Mouse (Mus musculus): Measurements from ENCODE around the gene Ccdc180.

Gene Ccdc180

GRCm38 (mm10) chr4:45911256-45911655, 21.2 kb downstream of the Ccdc180 start:
- no peak for DNase-seq (ENCODE audit: low spot score in 2 of 2)

DNA sequence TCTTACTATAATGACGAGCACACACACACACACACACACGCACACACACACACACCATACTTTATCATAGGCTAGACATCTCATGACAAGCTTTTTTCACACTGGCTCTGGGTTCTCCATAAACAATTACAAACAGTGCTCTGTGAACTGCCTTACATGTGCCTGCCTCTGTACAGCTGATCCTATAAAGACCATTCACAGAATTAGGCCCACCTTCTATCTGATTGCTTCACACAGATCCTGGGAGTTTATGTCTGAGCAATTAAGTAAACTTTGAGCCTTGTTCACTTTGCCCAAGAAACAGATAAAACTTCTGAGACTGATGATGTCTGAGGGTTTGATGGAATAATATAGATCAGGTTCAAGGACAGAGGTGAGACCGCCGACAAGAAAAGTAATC, 21.8 kb downstream of the Ccdc180 start:
- no peak for DNase-seq (ENCODE audit: low spot score in 2 of 2)

DNA sequence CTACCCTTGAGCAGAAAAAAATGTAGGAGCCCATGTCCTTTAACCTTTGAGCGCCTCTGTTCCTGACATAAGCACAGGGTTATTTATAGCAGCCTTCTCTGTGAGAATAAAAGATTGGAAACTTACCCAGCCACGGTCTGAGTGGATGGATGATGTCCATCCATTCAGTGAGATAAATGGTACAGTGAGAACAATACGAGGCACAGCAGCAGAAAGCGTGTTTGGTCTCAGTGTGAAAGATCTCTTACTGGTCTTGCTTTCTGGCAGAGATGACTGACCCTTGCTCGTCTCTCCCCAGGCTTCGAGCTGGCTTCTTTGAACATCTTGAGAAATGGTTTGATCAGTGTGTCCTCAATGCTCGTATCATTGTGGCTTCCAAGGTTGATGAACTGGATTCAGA, 27.0 kb downstream of the Ccdc180 start:
- DNase-seq (ENCODE audit: low spot score in 2 of 2), result no peak

DNA sequence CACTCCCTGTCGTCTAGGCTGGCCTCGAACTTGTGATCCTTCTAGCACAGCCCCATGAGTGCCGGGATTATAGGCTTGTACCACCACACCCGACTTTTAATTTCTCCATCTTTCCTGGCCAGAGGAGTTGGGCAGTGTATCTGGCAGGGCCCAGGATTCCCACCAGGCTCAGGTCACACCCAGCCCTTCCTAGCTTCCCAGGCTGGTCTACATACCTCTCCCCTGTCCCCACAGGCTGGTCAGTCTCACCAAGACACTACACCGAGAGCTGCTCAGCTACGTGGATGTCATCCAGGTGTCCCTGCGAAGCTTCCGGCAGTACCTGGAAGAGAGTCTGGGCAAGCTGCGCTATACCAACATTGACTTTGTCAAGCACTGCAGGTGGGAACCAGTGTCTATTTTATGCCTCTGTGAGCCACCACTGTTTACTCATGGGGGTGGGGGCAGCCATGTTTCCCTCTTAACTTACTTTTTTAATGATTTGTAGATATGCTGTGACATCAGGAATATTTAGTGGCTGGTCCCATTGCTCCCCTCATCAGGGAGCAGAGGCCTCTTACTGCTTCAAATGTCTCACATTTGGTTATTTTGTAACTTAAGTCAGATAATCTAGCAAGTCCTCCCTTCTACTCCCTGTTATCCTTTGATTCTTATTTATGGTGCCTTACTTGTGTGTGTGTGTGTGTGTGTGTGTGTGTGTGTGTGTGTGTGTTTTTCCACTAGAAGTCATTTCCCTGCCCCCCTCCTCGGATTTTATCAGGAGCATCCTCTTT, 31.7 kb downstream of the Ccdc180 start:
- DNase-seq (ENCODE audit: low spot score in 2 of 2), result no peak

DNA sequence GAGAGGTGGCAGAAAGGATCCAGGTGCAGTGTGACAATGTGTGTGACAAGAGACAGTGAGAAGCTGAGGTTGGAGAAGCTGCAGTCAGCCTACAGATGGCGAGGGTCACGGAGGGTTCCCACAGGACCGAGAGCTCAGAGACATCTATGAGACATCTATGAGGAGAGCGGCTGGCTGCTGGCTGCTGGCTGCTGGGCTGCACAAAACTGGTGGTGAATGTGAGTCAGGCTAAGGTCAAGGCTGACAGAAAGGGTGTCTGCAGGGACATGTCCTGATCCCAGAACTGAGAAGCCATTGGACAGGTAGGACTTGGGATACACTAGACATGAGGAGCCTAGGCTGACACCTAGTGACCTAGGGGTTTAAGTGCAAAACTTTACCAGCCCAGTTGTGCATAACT, 33.9 kb downstream of the Ccdc180 start:
- DNase-seq (ENCODE audit: low spot score in 2 of 2), result no peak

GRCm38 (mm10) chr4:45928561-45928960, 38.5 kb downstream of the Ccdc180 start:
- no peak for DNase-seq (ENCODE audit: low spot score in 2 of 2)

DNA sequence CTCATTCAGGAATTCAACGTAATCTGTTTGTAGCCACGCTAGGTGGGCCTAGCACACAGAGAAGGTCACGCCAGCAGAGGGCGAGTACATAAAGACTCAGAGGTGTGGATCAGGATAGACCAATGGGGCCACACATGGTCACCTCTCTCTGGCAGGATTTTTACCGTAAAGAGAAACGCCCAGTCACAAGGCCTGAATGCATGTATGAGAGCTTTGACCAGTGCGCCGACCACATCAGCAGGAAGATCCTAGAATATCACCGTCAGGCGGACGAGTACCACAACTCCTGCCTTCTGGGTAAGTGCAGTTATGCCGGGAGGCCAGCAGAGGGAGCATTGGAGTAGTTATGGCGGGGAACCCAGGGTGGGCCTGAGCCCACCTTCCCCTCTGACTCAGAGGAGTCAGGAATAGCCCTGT, 51.5 kb downstream of the Ccdc180 start:
- DNase-seq (ENCODE audit: low spot score in 2 of 2), result peak; percentile 34 to 36

- DNase-seq (ENCODE audit: low spot score in 2 of 2), result no peak
Observed at GRCm38 (mm10) chr4:45947729-45948128, 57.6 kb downstream of the Ccdc180 start.

DNA sequence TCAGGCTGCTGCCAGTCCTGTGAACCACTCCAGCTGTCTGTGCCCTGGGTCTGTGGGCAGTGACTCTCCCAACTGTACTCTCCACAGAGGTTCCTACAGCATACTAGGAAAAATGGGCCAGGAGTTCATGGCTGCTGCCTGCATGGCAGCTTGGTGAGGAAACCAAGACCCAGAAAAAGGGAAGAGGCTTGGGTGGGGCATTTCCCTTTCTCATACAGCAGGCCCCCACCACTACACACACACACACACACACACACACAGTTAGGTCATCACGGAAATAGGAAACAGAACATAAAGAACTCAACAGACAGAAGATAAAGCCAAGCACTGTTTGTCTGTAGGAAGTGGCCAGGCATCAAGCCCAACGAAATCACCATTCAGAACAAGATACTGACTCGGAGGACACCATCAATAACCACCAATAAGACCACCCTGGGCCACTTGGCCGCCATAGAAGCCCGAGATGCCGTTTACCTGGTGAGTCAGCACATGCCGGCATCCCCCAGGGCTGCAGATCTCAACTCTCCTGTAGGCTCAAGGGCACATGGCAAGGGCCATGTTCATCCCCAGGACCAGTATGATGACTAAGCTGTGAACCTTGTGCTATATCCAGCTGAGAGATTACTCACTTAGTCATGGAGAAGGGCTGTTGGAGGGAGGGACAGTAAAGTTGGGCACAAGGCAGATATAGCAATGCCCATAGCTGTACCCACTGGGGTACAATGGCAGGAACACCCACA, 59.2 kb downstream of the Ccdc180 start:
- DNase-seq (ENCODE audit: low spot score in 2 of 2), result no peak

DNA sequence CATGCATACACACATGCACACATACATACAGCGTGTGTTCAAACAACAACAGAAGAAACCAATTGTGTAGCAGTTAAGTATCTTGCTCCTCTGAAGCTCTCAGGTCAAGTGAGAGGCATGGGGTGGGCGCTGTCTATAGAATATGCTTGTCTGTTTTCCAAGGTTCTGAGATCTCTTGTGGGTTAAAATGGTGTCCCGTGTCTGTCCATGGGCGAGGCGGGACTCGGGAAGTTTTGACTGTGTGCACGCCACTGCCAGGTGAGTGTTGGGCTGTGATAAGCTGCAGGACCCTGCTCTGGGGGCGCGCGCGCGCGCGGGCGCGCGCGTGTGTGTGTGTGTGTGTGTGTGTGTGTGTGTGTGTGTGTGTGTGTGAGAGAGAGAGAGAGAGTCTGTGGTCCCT, 61.7 kb downstream of the Ccdc180 start:
- no peak for DNase-seq (ENCODE audit: low spot score in 2 of 2)

GRCm38 (mm10) chr4:45953025-45953919, 63.2 kb downstream of the Ccdc180 start:
- no peak for DNase-seq (ENCODE audit: low spot score in 2 of 2)

- no peak for DNase-seq (ENCODE audit: low spot score in 2 of 2)
Observed at GRCm38 (mm10) chr4:45955235-45955634, 65.1 kb downstream of the Ccdc180 start.

GRCm38 (mm10) chr4:45956131-45956530, 66.0 kb downstream of the Ccdc180 start:
- DNase-seq (ENCODE audit: low spot score in 2 of 2), result no peak

GRCm38 (mm10) chr4:45956706-45957105, 66.6 kb downstream of the Ccdc180 start:
- DNase-seq (ENCODE audit: low spot score in 2 of 2), result no peak

DNA sequence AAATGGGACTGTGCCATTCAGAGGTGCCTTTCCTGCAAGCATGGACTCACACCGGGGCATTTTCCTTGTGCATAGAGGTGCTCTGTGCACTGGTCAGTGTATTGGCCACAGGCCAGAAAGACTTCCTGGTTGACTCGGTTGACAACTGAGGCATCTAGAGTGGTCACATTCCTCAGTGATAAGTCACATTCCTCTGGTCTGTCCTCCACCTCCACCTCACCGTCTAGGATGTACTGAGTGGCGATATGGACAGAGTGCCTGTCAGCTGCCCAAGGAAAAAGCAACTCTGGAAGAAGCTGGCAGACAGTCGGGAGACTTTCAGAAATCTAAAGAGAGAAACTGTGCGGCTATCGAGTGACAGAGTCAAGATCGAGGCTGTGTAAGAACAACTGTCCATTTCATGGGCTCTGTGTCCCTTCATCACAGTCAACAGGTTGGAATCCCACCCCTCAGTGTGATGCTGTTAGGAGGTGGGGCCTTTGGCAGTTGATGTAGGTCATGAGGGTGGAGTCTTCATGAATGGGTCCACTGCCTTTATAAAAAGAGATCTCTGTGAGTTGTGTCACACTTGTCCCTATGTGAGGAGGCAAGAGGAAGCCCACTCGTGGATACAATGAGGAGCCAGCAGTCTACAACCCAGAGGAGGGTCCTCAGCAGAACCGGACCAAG, 74.8 kb downstream of the Ccdc180 start, which contains the start of gene Tdrd7:
TSS of gene Tdrd7 (plus strand) at position 564 of the 669 bp plus-strand sequence.
- DNase-seq (ENCODE audit: low spot score in 2 of 2), result peak; percentile 32 to 51

DNA sequence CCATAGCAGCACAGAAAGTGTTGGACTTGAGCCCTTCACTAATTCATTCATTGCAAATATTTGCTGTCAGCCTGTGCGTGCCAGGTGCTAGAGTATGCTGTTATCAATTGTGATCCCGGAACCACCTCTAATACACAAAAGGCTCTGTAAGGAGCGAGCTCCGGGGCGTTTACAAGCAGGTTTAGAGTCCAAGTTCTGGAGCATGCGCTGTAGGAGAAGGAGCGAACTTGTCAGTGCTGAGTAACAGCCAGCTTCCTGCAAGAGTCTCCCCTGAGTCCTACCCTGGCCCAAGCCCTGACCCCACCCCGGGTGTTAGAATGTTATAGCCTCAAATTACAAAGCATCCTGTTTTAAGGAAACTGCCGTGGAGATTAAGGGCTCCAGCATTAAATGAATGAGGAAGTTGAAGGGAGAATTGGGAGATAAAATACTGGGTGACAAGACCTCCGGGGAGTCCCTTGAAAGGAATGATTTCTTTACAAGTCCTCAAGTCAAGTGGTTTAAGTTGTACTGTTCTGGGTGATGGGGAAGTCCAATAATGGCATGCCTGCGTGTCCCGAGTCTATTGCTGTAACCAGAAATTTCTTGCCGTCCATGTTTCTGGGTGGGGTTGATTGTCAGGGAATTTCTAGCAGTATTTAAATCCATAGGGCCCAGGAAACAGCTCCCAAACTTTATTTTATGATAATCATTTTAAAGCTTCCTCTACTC, 75.8 kb downstream of the Ccdc180 start:
- peak; percentile 23 to 61 for DNase-seq (ENCODE audit: low spot score in 2 of 2)

DNA sequence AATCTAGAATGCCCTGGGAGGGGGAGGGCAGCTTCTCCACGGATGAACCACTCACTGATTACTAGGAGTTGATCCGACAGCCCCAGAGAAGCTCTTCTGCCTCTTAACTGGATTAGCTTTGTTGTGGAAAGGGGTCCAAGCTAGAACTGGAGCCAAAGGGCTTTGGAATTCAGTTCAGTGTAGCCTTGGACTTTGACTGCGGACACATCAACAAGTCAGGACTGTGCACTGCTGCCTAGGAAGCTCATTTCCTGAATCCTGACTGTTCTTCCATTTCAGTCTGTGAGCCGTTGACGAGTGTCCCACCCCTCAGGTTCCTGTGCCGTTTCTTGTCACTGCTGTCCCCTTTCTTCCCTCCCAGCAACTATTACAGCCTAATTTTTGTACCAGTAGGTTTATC, 76.6 kb downstream of the Ccdc180 start:
- DNase-seq (ENCODE audit: low spot score in 2 of 2), result no peak

- no peak for DNase-seq (ENCODE audit: low spot score in 2 of 2)
Observed at GRCm38 (mm10) chr4:45967479-45968341, 77.6 kb downstream of the Ccdc180 start.

GRCm38 (mm10) chr4:45969051-45969450, 78.9 kb downstream of the Ccdc180 start:
- DNase-seq (ENCODE audit: low spot score in 2 of 2), result no peak

DNA sequence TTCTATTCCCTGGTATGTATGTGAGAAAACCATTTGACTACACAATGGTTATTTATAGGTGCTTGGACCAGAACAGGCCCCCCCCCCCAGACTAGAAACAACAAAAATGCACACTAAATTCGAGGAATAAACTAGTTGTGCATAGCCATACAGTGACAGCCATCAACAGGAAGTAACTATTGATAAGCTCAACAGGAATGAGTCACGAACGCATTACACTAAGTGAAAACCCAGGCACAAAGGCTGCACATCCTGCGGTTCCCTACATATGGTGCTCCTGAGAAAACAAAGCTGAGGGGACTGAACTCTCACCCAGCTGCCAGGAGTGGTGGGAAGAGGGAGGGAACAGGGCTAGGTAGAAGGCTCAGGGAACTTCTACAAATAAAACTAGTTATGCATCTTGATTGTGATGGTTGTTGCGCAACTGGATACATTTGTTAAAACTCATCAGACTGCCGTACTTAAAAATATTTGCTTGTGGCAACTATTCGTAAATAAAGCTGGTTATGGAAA, 80.0 kb downstream of the Ccdc180 start:
- no peak for DNase-seq (ENCODE audit: low spot score in 2 of 2)

Data from urinary bladder, postnatal 36 days (tissue).